Mouse (Mus musculus) G1E (cell line): ENCODE measurements around the gene Rpl22.

Source experiments
- CTCF ChIP-seq: IDR thresholded peaks from 2 replicates; pipeline ENCODE4 v1.5.1; 2012; ENCODE audit warnings: low read depth, low read length, inconsistent platforms, mixed read lengths
- GATA1 ChIP-seq: IDR thresholded peaks from 2 replicates; pipeline ENCODE4 v1.6.1; 2012; ENCODE audit warnings: borderline replicate concordance, low read length, inconsistent platforms, mixed read lengths
- GATA2 ChIP-seq: IDR thresholded peaks from 2 replicates; pipeline ENCODE4 v1.6.1; 2012; ENCODE audit warnings: low read depth, low read length, inconsistent platforms, borderline replicate concordance
- TAL1 ChIP-seq: conservative IDR thresholded peaks from 2 replicates; pipeline ENCODE4 v1.6.1; 2012; ENCODE audit warnings: low read depth, low read length, inconsistent platforms, mixed read lengths

- TF ChIP-seq CTCF (no peak), GATA1 (no peak), TAL1 (no peak), GATA2 (no peak)
These were observed 12.2 kb downstream of the Rpl22 start for GRCm38 (mm10) chr4:152337772-152338171.
